Mouse (Mus musculus): ENCODE data around the gene Fam240a.

The Fam240a gene

GRCm38 (mm10) chr9:110916786-110917185 lies at the start of gene Fam240a:
TSS of gene Fam240a (minus strand) at chr9:110916861.
- DNase-seq (ENCODE audit: extremely low read depth, low read depth, low spot score), result no peak

GRCm38 (mm10) chr9:110965910-110966231 lies 49.2 kb upstream of the Fam240a start:
- DNase-seq (ENCODE audit: extremely low read depth, low read depth, low spot score), result no peak

- no peak for DNase-seq (ENCODE audit: extremely low read depth, low read depth, low spot score)
Observed at GRCm38 (mm10) chr9:110965062-110965909, 48.6 kb upstream of the Fam240a start.

GRCm38 (mm10) chr9:110963566-110964115 lies 47.0 kb upstream of the Fam240a start:
- DNase-seq (ENCODE audit: extremely low read depth, low read depth, low spot score), result no peak

- no peak for DNase-seq (ENCODE audit: extremely low read depth, low read depth, low spot score)
Observed at GRCm38 (mm10) chr9:110961386-110961785, 44.7 kb upstream of the Fam240a start.

GRCm38 (mm10) chr9:110960230-110961149 lies 43.8 kb upstream of the Fam240a start:
- no peak for DNase-seq (ENCODE audit: extremely low read depth, low read depth, low spot score)

- no peak for DNase-seq (ENCODE audit: extremely low read depth, low read depth, low spot score)
Observed at GRCm38 (mm10) chr9:110959669-110960068, 43.0 kb upstream of the Fam240a start.

GRCm38 (mm10) chr9:110955962-110956361 lies 39.3 kb upstream of the Fam240a start:
- DNase-seq (ENCODE audit: extremely low read depth, low read depth, low spot score), result no peak

GRCm38 (mm10) chr9:110954681-110955445 lies 38.2 kb upstream of the Fam240a start:
- DNase-seq (ENCODE audit: extremely low read depth, low read depth, low spot score), result no peak

GRCm38 (mm10) chr9:110953550-110954461 lies 37.1 kb upstream of the Fam240a start:
- no peak for DNase-seq (ENCODE audit: extremely low read depth, low read depth, low spot score)

GRCm38 (mm10) chr9:110952931-110953549 lies 36.4 kb upstream of the Fam240a start:
- no peak for DNase-seq (ENCODE audit: extremely low read depth, low read depth, low spot score)

- DNase-seq (ENCODE audit: extremely low read depth, low read depth, low spot score), result no peak
Observed at GRCm38 (mm10) chr9:110952398-110952797, 35.7 kb upstream of the Fam240a start.

GRCm38 (mm10) chr9:110951866-110952265 lies 35.2 kb upstream of the Fam240a start:
- DNase-seq (ENCODE audit: extremely low read depth, low read depth, low spot score), result no peak

GRCm38 (mm10) chr9:110951397-110951796 lies 34.7 kb upstream of the Fam240a start, which contains the start of gene Lrrc2:
TSS of gene Lrrc2 (plus strand) at chr9:110951545.
- no peak for DNase-seq (ENCODE audit: extremely low read depth, low read depth, low spot score)

- no peak for DNase-seq (ENCODE audit: extremely low read depth, low read depth, low spot score)
Observed at GRCm38 (mm10) chr9:110950109-110950508, 33.4 kb upstream of the Fam240a start.

- DNase-seq (ENCODE audit: extremely low read depth, low read depth, low spot score), result no peak
Observed at GRCm38 (mm10) chr9:110948813-110949310, 32.2 kb upstream of the Fam240a start.

GRCm38 (mm10) chr9:110947900-110948299 lies 31.2 kb upstream of the Fam240a start:
- no peak for DNase-seq (ENCODE audit: extremely low read depth, low read depth, low spot score)

GRCm38 (mm10) chr9:110947261-110947661 lies 30.6 kb upstream of the Fam240a start:
- DNase-seq (ENCODE audit: extremely low read depth, low read depth, low spot score), result no peak

- DNase-seq (ENCODE audit: extremely low read depth, low read depth, low spot score), result no peak
Observed at GRCm38 (mm10) chr9:110946548-110947044, 29.9 kb upstream of the Fam240a start.

All from fat pad, adult 2 months (tissue).